Mouse (Mus musculus) limb, embryonic 12.5 days (tissue): ENCODE results near the gene Crebl2. TPM values are rescaled to one million over a fixed set of nuclear protein-coding genes. Genes with fewer than 3 reads are reported as not detected.

Source experiments
- ATAC-seq: fragments of 200-750 bp; cut with Nextera tagmentation; 2 replicates; pipeline ENCODE4 v1.8.0; 2017; ENCODE audit warnings: low read depth, moderate TSS enrichment; ENCODE audit not compliant: insufficient number of reproducible peaks, insufficient read depth, low FRiP score, low TSS enrichment
- H3K27ac ChIP-seq: fragments of 300-500 bp; sonication (generic); 2 replicates; pipeline ENCODE4 v1.5.1; 2016; ENCODE audit warnings: mild to moderate bottlenecking, moderate library complexity
- H3K27me3 ChIP-seq: fragments of 300-500 bp; sonication (generic); 2 replicates; pipeline ENCODE4 v1.6.1; 2016; ENCODE audit warnings: mild to moderate bottlenecking, moderate library complexity
- H3K36me3 ChIP-seq: fragments of 300-500 bp; sonication (generic); 2 replicates; pipeline ENCODE4 v1.6.1; 2016; ENCODE audit warnings: mild to moderate bottlenecking, moderate library complexity
- H3K4me1 ChIP-seq: fragments of 300-500 bp; sonication (generic); replicated peaks from 2 replicates; pipeline ENCODE4 v1.6.1; 2016
- H3K4me2 ChIP-seq: fragments of 300-500 bp; sonication (generic); 2 replicates; pipeline ENCODE4 v1.6.1; 2016; ENCODE audit warnings: mild to moderate bottlenecking, moderate library complexity
- H3K4me3 ChIP-seq: fragments of 300-500 bp; sonication (generic); replicated peaks from 2 replicates; pipeline ENCODE4 v1.5.1; 2016; ENCODE audit warnings: mild to moderate bottlenecking
- H3K9ac ChIP-seq: fragments of 300-500 bp; sonication (generic); replicated peaks from 2 replicates; pipeline ENCODE4 v1.6.1; 2016; ENCODE audit warnings: mild to moderate bottlenecking, moderate library complexity
- H3K9me3 ChIP-seq: fragments of 300-500 bp; sonication (generic); 2 replicates; pipeline ENCODE4 v1.6.1; 2016; ENCODE audit warnings: mild to moderate bottlenecking, moderate library complexity
- WGBS: fragments of 180-500 bp; shearing (Covaris S2); methylation state at CpG from one replicate; pipeline ENCODE4 v1.1.7; 2016; 5-methylcytosine and 5-hydroxymethylcytosine counted together
- polyA plus RNA-seq: library from polyadenylated mRNA; unstranded; fragments of >200 nt; fragmentation: Nextera tagmentation; extraction: Ambion mirVana; gene quantifications from 2 replicates; pipeline ENCODE4 v1.2.1, GENCODE M21; 2016

Gene Crebl2
- 1.7 and 2.1 TPM in 2 replicates for polyA plus RNA-seq

DNA sequence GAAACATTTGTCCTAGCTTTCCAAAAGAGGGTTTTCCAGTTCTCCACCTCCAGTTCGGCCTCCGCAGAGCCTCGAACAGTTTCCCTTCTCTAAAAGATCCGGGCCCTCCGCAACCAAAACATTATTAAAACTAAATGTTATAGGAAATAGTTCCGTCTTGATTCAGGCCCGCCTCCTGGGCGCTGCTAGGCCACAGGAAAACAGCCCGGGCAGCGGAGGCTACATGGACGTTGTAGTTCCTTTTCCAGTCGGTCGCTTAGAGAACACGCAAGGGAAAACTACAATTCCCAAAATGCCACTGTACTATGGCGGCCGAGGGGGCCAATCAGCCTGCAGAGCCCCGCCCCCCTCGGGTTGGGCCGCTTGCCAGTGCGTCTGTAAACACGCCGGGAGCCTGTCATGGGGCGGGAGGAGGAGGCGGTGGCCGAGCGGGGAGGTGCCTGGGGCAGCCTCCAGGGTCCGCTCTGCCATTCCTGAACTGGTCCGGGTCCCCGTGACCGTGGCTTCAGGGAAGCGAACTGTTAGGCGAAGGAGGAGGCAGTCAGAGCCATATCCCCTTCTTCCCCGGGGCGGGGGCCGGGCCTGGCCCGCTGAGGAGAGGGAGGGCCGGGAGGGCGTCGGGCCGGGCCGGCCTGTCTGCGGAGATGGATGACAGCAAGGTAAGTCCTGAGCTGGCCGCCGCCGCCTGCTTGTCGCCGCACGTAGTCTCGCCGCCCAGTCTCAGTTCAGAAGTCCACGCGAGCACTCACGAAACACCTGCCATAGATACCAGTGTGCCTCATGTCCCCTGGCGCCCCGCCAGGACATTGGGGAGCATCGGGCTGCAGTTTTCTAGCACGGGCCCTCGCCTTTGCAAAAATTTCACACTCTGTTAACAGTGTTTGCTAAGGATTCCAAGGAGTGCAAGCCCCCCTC lies at the start of gene Crebl2:
Gene Crebl2, plus strand, starts transcription at position 369 of the 915 bp plus-strand sequence.
- WGBS: under 1% methylated on average over 58 of the region's 58 CpGs
- H3K36me3 ChIP-seq: no peaks in the 10 kb centered on the region
- peak within 1 kb of the TSS; percentile 72 for H3K4me3 ChIP-seq
- peak within 1 kb of the TSS; percentile 69 for H3K9ac ChIP-seq
- ATAC-seq: peak; percentile 99
- H3K4me2 ChIP-seq: peak within 1 kb of the TSS; percentile 74
- H3K27me3 ChIP-seq: no peaks in the 10 kb centered on the region
- 0 out of 2 replicates have a peak, but pooled peaks cover 3% of the 10 kb centered on the region for H3K9me3 ChIP-seq
- peaks cover 6% of the 10 kb centered on the region; the same call in 1 of the 2 replicates for H3K4me1 ChIP-seq
- H3K27ac ChIP-seq: peak within 1 kb of the TSS; percentile 89

DNA sequence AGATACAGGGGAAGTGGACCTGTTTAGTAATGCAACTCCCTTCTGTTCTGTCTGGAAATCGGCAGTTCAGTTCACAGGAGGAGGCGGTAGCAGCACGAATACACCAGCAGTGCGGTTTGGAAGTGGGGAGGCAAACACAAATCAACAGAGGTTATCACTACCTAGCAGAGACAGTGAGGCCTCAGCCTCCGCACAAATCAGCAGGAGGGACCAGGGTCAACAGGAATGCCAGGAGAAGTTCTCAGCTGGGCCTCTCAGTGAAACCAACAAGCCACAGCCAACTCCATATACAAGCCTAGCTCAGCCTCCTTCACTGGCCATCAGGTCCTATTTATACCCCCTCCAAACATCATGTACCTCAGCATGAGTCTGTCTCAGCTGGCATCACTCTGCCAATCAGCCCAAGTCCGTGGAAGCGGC lies 48.5 kb upstream of the Crebl2 start:
- 83% methylated on average over 7 of the region's 7 CpGs for WGBS
- H3K36me3 ChIP-seq: peaks cover 5% of the 10 kb centered on the region; the same call in 1 of the 2 replicates
- H3K4me3 ChIP-seq: no peak overlapping the region
- no peak for ATAC-seq
- no peaks in the 10 kb centered on the region for H3K27me3 ChIP-seq
- H3K9ac ChIP-seq: no peak overlapping the region
- H3K27ac ChIP-seq: no peak overlapping the region
- no peaks in the 10 kb centered on the region for H3K4me1 ChIP-seq
- H3K4me2 ChIP-seq: no peak overlapping the region
- no peaks in the 10 kb centered on the region for H3K9me3 ChIP-seq

DNA sequence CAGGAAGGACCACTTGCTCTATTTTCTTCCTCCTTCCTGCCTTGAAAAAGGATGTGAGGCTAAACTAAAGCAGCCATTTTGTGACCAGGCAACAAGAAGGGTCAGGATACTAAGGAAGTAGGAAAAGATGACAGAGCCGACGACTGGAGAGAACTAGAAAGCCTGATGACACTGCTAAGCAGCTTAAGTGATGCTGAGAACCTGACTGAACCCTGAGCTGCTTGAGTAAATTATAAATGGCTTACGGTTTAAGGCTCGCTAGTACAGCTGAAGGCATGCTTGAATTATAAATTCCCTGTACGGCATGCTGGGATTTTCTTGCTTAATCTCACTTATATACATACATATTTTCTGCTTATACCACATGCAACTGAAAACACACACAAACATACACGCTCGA lies 47.1 kb upstream of the Crebl2 start:
- no peak overlapping the region for H3K4me2 ChIP-seq
- no peak for ATAC-seq

DNA sequence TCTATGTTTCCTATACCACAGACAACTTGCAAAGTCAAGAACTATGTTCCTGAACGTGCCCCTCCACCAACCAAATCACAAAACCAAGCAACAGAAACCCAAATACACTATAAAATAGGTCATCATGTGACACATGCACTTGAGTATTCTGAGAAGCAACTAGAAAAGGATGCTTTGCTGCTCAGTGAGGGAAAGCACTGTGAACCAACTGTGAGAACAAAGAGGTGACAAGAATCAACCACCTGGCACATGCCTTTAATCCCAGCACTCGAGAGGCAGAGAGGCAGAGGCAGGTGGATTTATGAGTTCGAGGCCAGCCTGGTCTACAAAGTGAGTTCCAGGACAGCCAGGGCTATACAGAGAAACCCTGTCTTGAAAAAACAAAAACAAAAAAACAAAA lies 43.5 kb upstream of the Crebl2 start:
- Histone ChIP-seq H3K4me3 (no peak overlapping the region), H3K4me1 (peaks cover 12% of the 10 kb centered on the region), H3K36me3 (peaks cover 5% of the 10 kb centered on the region; the same call in 1 of the 2 replicates), H3K27ac (no peak overlapping the region), H3K27me3 (no peaks in the 10 kb centered on the region), H3K9ac (no peak overlapping the region), H3K9me3 (no peaks in the 10 kb centered on the region), H3K4me2 (no peak overlapping the region)
- no peak for ATAC-seq
- whole genome bisulfite sequencing: 64% methylated on average over 3 of the region's 3 CpGs

More for the DNA sequence above, 47.1 kb upstream of the Crebl2 start:
- Histone ChIP-seq H3K27ac (no peak overlapping the region), H3K27me3 (no peaks in the 10 kb centered on the region), H3K9me3 (no peaks in the 10 kb centered on the region), H3K4me1 (no peaks in the 10 kb centered on the region), H3K4me3 (no peak overlapping the region), H3K9ac (no peak overlapping the region), H3K36me3 (peaks cover 5% of the 10 kb centered on the region; the same call in 1 of the 2 replicates)
- WGBS: 88% methylated on average over 7 of the region's 7 CpGs

DNA sequence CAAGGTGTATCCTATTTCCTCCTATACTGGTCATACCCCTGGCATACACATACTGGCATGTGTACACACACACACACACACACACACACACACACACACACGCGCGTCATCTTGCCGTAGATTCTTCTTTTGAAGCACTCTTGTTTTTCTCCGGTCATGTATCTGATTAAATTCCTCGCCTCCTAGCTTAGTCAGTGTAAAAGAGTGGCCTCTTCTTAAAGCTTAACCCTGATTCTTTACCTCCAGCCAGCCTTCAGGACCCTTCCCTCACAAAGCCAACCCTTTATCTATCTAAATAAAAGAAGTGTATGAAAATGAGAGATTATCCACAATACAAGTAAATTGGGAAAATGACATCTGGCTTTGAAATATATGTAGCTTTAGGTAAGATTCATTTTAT lies 40.9 kb upstream of the Crebl2 start:
- Histone ChIP-seq H3K9me3 (no peaks in the 10 kb centered on the region), H3K9ac (no peak overlapping the region), H3K27ac (no peak overlapping the region), H3K36me3 (no peaks in the 10 kb centered on the region), H3K4me3 (no peak overlapping the region), H3K27me3 (no peaks in the 10 kb centered on the region), H3K4me1 (peaks cover 12% of the 10 kb centered on the region), H3K4me2 (no peak overlapping the region)
- ATAC-seq: no peak
- WGBS: 93% methylated on average over 6 of the region's 6 CpGs

DNA sequence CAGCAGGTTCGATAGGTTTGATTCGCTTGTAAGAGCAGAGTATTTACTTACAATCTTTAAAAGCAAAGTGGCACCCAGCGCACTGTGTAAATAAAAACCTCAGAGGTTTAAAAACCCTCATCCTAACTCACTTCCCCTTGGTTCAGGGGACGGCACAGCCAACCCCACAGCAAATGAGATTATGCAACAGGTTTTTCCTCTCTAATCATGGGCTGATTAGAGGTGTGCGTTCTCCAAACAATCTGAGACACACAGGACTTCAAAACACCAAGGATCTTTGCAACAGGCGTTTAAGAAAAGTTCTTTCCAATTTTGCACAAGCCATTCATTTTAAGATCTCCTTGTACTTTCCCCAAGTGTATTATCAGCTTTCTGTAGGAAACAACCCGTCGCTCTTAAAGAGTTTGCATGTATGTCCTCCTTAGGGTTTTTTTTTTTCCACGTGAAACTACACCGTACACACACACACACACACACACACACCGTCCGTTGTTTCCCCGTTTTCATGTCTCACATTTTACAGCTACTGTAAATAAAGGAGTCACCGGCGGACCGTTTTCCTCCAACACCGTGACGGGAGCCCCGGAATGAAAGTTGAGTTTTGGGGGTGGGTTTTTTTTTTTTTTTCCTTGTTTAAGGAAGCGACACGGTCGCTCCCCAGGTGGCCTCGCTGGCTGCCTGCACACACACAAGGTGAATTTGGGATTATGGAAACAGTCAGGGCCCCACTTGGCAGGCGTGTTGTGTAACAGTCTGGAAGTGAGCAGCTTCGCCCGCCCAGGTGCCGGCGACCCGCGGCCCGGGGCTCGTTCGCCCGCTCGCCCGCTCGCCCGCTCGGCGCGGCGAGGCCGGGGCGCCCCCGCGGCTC lies 38.5 kb upstream of the Crebl2 start:
- Histone ChIP-seq H3K36me3 (no peaks in the 10 kb centered on the region), H3K9ac (peak overlapping the region; percentile 90), H3K9me3 (no peaks in the 10 kb centered on the region), H3K4me1 (peaks cover 12% of the 10 kb centered on the region), H3K4me2 (peak overlapping the region; percentile 73), H3K27me3 (no peaks in the 10 kb centered on the region), H3K4me3 (peak overlapping the region; percentile 74), H3K27ac (peak overlapping the region; percentile 96)
- under 1% methylated on average over 35 of the region's 46 CpGs for WGBS
- ATAC-seq: peak; percentile 41

DNA sequence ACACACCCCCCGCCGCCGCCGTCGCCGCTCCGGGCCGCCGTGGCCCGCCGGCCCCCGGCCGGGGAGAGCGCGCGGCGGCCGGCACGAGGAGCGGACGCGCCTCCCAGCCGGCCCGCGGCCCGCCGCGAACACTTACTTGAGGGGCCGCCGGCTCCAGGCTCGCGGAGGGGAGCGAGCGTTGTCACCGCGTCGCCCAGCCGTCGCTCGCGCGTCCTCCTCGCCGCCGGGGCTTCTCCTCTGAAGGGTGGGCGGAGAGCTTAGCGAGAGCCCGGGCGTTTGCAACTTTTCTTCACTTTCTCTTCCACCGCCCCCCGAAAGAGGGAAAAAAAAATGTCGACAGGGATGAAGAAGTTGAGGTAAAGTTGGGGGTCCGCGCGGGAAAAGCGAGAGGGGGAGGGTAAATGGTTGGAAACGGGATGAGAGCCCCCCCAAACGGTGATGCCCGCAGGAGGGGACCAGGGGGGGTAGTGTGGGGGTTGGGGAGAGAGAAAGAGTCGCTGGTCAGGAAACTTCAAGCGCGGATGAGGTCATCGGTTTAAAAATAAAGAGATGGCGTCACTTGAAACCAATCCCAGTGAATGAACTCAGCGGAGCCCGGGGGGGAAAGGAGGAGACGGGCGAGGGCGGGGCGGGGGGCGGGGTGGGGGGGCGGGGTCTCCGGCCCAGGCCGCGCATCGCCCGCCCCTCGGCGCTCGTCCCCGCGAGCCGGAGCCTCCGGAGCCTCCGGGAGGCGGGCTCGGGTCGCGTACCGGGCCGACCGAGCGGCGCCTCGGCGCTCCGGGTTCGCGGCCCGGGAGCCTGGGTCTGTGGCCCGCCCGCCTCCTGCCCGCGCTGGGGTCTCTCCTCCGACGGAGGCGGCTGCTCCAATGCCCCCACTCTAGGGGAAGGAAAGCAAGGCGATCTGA lies 37.6 kb upstream of the Crebl2 start, which contains the start of gene Dusp16:
Gene Dusp16, minus strand, starts transcription at position 485 of the 905 bp plus-strand sequence.
- peak; percentile 88 for ATAC-seq
- Histone ChIP-seq H3K27ac (peak within 1 kb of the TSS; percentile 96), H3K9me3 (no peaks in the 10 kb centered on the region), H3K4me3 (peak within 1 kb of the TSS; percentile 74), H3K27me3 (no peaks in the 10 kb centered on the region), H3K9ac (peak within 1 kb of the TSS; percentile 90), H3K4me1 (peaks cover 12% of the 10 kb centered on the region), H3K36me3 (no peaks in the 10 kb centered on the region), H3K4me2 (peak within 1 kb of the TSS; percentile 73)
- WGBS: under 1% methylated on average over 58 of the region's 108 CpGs

DNA sequence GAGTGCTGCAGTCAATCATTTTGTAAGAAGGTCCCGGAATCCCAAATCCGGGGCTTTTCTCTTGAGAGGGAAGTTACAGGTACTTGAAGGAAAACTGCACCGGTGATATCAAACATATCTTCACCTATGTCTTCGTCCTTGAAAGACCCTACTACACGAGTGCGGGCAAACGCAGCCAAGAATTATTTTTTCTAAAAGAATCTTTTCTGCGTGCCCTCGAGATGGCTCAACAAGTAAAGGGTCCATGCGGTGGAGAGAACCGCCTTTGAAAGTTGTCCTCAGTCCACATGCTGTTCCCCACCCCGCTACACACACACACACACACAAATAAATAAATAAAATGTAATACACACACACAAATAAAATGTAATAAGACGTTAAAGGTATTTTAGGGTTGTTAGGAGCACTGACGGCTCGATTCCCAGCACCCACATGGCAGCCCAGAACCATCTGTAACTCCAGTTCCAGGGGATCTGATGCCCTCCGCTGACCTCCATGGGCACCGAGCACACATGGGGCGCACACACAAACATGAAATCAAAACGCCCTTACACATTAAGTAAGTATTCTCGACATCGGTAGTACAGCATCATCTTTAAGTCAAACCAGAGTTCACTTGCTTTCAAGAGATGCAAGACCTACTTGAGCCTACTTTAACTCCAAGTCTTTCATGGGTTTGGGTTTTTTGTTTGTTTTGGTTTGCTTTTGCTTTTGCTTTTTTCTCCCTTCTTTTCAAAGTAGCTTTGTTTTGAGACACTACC lies 36.7 kb upstream of the Crebl2 start:
- H3K4me1 ChIP-seq: peaks cover 12% of the 10 kb centered on the region
- H3K36me3 ChIP-seq: no peaks in the 10 kb centered on the region
- peak overlapping the region; percentile 74 for H3K4me3 ChIP-seq
- WGBS: 34% methylated on average over 21 of the region's 21 CpGs
- H3K9me3 ChIP-seq: no peaks in the 10 kb centered on the region
- ATAC-seq: peak; percentile 6; the same call in 1 of the 2 replicates
- H3K4me2 ChIP-seq: peak overlapping the region; percentile 73
- peak overlapping the region; percentile 66; the same call in 1 of the 2 replicates for H3K27ac ChIP-seq
- no peaks in the 10 kb centered on the region for H3K27me3 ChIP-seq
- peak overlapping the region; percentile 90 for H3K9ac ChIP-seq

DNA sequence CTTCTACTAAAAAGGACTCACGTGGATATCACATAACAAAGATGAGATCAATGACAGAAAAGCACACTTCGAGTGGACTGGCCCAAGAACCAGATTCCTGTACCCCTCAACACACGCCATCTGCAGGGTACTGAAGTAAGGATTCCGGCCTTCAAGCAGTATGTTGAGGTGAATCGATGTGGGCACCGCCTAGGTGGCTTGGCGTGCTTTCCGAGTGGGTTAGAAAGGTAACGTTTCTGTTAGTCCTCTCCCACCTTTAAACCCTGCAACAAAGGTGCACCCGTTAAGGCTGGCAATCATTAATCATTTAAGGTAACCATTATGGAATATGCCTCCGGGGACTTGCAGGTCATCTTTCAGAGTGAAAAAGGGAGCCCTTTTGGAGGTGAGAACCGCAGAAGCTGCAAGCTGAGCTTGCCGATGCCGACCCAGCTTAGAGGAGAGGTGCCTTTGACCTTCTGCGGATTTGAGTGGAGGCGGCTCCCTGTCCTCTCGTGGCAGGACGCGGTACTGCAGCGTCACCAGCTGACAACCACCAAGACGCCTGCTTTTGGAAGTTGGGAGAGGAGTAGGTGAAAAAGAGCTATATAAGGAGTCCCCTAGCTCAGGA lies 35.9 kb upstream of the Crebl2 start:
- WGBS: 14% methylated on average over 21 of the region's 21 CpGs
- Histone ChIP-seq H3K27me3 (no peaks in the 10 kb centered on the region), H3K9ac (no peak overlapping the region), H3K4me1 (peaks cover 12% of the 10 kb centered on the region), H3K27ac (no peak overlapping the region), H3K9me3 (no peaks in the 10 kb centered on the region), H3K36me3 (no peaks in the 10 kb centered on the region), H3K4me3 (no peak overlapping the region), H3K4me2 (peak overlapping the region; percentile 38)
- no peak for ATAC-seq
